Mouse (Mus musculus): ENCODE results near the gene Gm10324. TPM values are rescaled to one million over a fixed set of nuclear protein-coding genes. Genes with fewer than 3 reads are reported as not detected.
"Not testable (repeated sequence)": the region's sequence is repeated elsewhere in the genome, so short reads cannot be mapped to it uniquely, and the experiment has no call there.

The Gm10324 gene
- not detected in 2 replicates for polyA plus RNA-seq (2014; fragmentation: Nextera tagmentation; extraction: Ambion mirVana)

- ATAC-seq (ENCODE audit: insufficient read depth, low FRiP score, low TSS enrichment) = not testable (repeated sequence)
- no CpG with 5 or more reads among the region's 2 CpGs for WGBS
These were observed at the start of gene Gm10324 for GRCm38 (mm10) chr13:66119247-66119646. Gene Gm10324 (plus strand): TSS chr13:66119547.

More at GRCm38 (mm10) chr13:66119247-66119646, at the start of gene Gm10324:
- H3K27me3 ChIP-seq (ENCODE audit: control insufficient read depth, insufficient read depth, low read length); H3K9me3 ChIP-seq (ENCODE audit: control insufficient read depth, low read length); H3K9ac ChIP-seq (ENCODE audit: low read length); H3K4me1 ChIP-seq (ENCODE audit: control insufficient read depth, insufficient read depth, low read length); H3K36me3 ChIP-seq (ENCODE audit: control insufficient read depth, insufficient read depth, low read length); H3K4me3 ChIP-seq (ENCODE audit: low read depth, low read length); DNase-seq (ENCODE audit: low spot score); H3K4me2 ChIP-seq (ENCODE audit: low read depth); H3K27ac ChIP-seq (ENCODE audit: low read depth, low read length): not testable (repeated sequence)

Other genes starting within 250 kb of the Gm10324 start
- gene Gm10772, start 108.0 kb downstream of the Gm10324 start, polyA plus RNA-seq (2014; fragmentation: Nextera tagmentation; extraction: Ambion mirVana) = not detected in 2 replicates